Mouse (Mus musculus) hindbrain, embryonic 15.5 days (tissue): ENCODE results near the gene Foxe1. TPM values are rescaled to one million over a fixed set of nuclear protein-coding genes. Genes with fewer than 3 reads are reported as not detected.

ENCODE experiments used
- ATAC-seq: fragments of 200-750 bp; cut with Nextera tagmentation; 2 replicates; pipeline ENCODE4 v1.8.0; 2017; ENCODE audit warnings: low read depth, moderate number of reproducible peaks, moderate TSS enrichment; ENCODE audit not compliant: low FRiP score
- H3K27ac ChIP-seq: fragments of 300-500 bp; sonication (generic); replicated peaks from 2 replicates; pipeline ENCODE4 v1.5.1; 2015; ENCODE audit warnings: mild to moderate bottlenecking, inconsistent platforms
- H3K27me3 ChIP-seq: fragments of 300-500 bp; sonication (generic); 2 replicates; pipeline ENCODE4 v1.6.1; 2015; ENCODE audit warnings: control low read depth, inconsistent platforms
- H3K36me3 ChIP-seq: fragments of 300-500 bp; sonication (generic); 2 replicates; pipeline ENCODE4 v1.6.1; 2015; ENCODE audit warnings: control low read depth, inconsistent platforms
- H3K4me1 ChIP-seq: fragments of 300-500 bp; sonication (generic); replicated peaks from 2 replicates; pipeline ENCODE4 v1.6.1; 2015; ENCODE audit warnings: control low read depth, inconsistent platforms
- H3K4me2 ChIP-seq: fragments of 300-500 bp; sonication (generic); 2 replicates; pipeline ENCODE4 v1.6.1; 2015; ENCODE audit warnings: moderate library complexity, mild to moderate bottlenecking, inconsistent platforms
- H3K4me3 ChIP-seq: fragments of 300-500 bp; sonication (generic); 2 replicates; pipeline ENCODE4 v1.5.1; 2015; ENCODE audit warnings: mild to moderate bottlenecking, inconsistent platforms
- H3K9ac ChIP-seq: fragments of 300-500 bp; sonication (generic); 2 replicates; pipeline ENCODE4 v1.6.1; 2015; ENCODE audit warnings: inconsistent platforms
- H3K9me3 ChIP-seq: fragments of 300-500 bp; sonication (generic); 2 replicates; pipeline ENCODE4 v1.6.1; 2016; ENCODE audit warnings: control low read depth, inconsistent platforms
- WGBS: fragments of 180-500 bp; shearing (Covaris S2); methylation state at CpG from one replicate; pipeline ENCODE4 v1.1.7; 2015; 5-methylcytosine and 5-hydroxymethylcytosine counted together
- polyA plus RNA-seq: library from polyadenylated mRNA; unstranded; fragments of >200 nt; fragmentation: Nextera tagmentation; extraction: Ambion mirVana; gene quantifications from 2 replicates; pipeline ENCODE4 v1.2.1, GENCODE M21; 2015

Gene Foxe1
- polyA plus RNA-seq, 1 experiment from 2014 or later: not detected

- Histone ChIP-seq H3K4me2 (peak overlapping the region; percentile 66), H3K9ac (peak overlapping the region; percentile 42), H3K36me3 (peaks cover 25% of the 10 kb centered on the region), H3K4me1 (peaks cover 3% of the 10 kb centered on the region; the same call in 1 of the 2 replicates), H3K9me3 (no peaks in the 10 kb centered on the region), H3K27ac (no peak overlapping the region), H3K27me3 (no peaks in the 10 kb centered on the region; the same call in 1 of the 2 replicates), H3K4me3 (peak overlapping the region; percentile 41)
- WGBS: 19% methylated on average over 22 of the region's 22 CpGs
- ATAC-seq: peak; percentile 80
Measured at GRCm38 (mm10) chr4:46374869-46375368, 31.5 kb downstream of the Foxe1 start.

GRCm38 (mm10) chr4:46388556-46388955 lies 45.1 kb downstream of the Foxe1 start:
- H3K27me3 ChIP-seq: no peaks in the 10 kb centered on the region
- H3K9ac ChIP-seq: peak overlapping the region; percentile 74
- H3K9me3 ChIP-seq: no peaks in the 10 kb centered on the region
- WGBS: 36% methylated on average over 5 of the region's 5 CpGs
- ATAC-seq: no peak
- H3K4me1 ChIP-seq: peaks cover 9% of the 10 kb centered on the region
- H3K27ac ChIP-seq: peak overlapping the region; percentile 97
- H3K4me2 ChIP-seq: peak overlapping the region; percentile 64
- H3K4me3 ChIP-seq: peak overlapping the region; percentile 68
- peaks cover 8% of the 10 kb centered on the region for H3K36me3 ChIP-seq

GRCm38 (mm10) chr4:46389013-46389611 lies 45.7 kb downstream of the Foxe1 start, which contains the start of gene Trmo:
TSS of gene Trmo (minus strand) at chr4:46389437.
- H3K9me3 ChIP-seq: no peaks in the 10 kb centered on the region
- peaks cover 7% of the 10 kb centered on the region for H3K36me3 ChIP-seq
- H3K9ac ChIP-seq: peak within 1 kb of the TSS; percentile 74
- WGBS: under 1% methylated on average over 56 of the region's 56 CpGs
- H3K4me1 ChIP-seq: peaks cover 9% of the 10 kb centered on the region
- H3K4me3 ChIP-seq: peak within 1 kb of the TSS; percentile 68
- ATAC-seq: peak; percentile 98
- peak within 1 kb of the TSS; percentile 97 for H3K27ac ChIP-seq
- no peaks in the 10 kb centered on the region for H3K27me3 ChIP-seq
- H3K4me2 ChIP-seq: peak within 1 kb of the TSS; percentile 64

GRCm38 (mm10) chr4:46389612-46390341 lies 46.4 kb downstream of the Foxe1 start:
- Histone ChIP-seq H3K4me3 (peak overlapping the region; percentile 68), H3K4me2 (peak overlapping the region; percentile 64), H3K4me1 (peaks cover 9% of the 10 kb centered on the region), H3K36me3 (0 out of 2 replicates have a peak, but pooled peaks cover 2% of the 10 kb centered on the region), H3K27me3 (no peaks in the 10 kb centered on the region), H3K9ac (peak overlapping the region; percentile 74), H3K27ac (peak overlapping the region; percentile 97), H3K9me3 (no peaks in the 10 kb centered on the region)
- 2% methylated on average over 24 of the region's 24 CpGs for WGBS
- ATAC-seq: no peak

GRCm38 (mm10) chr4:46390390-46390970 lies 47.1 kb downstream of the Foxe1 start:
- peaks cover 9% of the 10 kb centered on the region for H3K4me1 ChIP-seq
- no peaks in the 10 kb centered on the region for H3K9me3 ChIP-seq
- peak overlapping the region; percentile 68 for H3K4me3 ChIP-seq
- no peaks in the 10 kb centered on the region for H3K27me3 ChIP-seq
- ATAC-seq: no peak
- peak overlapping the region; percentile 64 for H3K4me2 ChIP-seq
- 23% methylated on average over 9 of the region's 9 CpGs for WGBS
- peak overlapping the region; percentile 97 for H3K27ac ChIP-seq
- H3K9ac ChIP-seq: peak overlapping the region; percentile 74; the same call in 1 of the 2 replicates
- 0 out of 2 replicates have a peak, but pooled peaks cover under 1% of the 10 kb centered on the region for H3K36me3 ChIP-seq

GRCm38 (mm10) chr4:46394388-46394787 lies 51.0 kb downstream of the Foxe1 start:
- Histone ChIP-seq H3K9ac (no peak overlapping the region), H3K36me3 (no peaks in the 10 kb centered on the region), H3K4me2 (no peak overlapping the region), H3K4me1 (peaks cover 9% of the 10 kb centered on the region), H3K27me3 (no peaks in the 10 kb centered on the region), H3K9me3 (no peaks in the 10 kb centered on the region), H3K27ac (no peak overlapping the region), H3K4me3 (no peak overlapping the region)
- ATAC-seq: no peak
- 87% methylated on average over 2 of the region's 2 CpGs for WGBS

GRCm38 (mm10) chr4:46395736-46396135 lies 52.3 kb downstream of the Foxe1 start:
- no peaks in the 10 kb centered on the region for H3K4me1 ChIP-seq
- 44% methylated on average over 5 of the region's 5 CpGs for WGBS

More at GRCm38 (mm10) chr4:46395736-46396135, 52.3 kb downstream of the Foxe1 start:
- no peak overlapping the region for H3K27ac ChIP-seq
- H3K36me3 ChIP-seq: no peaks in the 10 kb centered on the region
- no peak for ATAC-seq
- no peak overlapping the region for H3K4me3 ChIP-seq
- no peak overlapping the region for H3K4me2 ChIP-seq
- H3K9me3 ChIP-seq: no peaks in the 10 kb centered on the region
- H3K27me3 ChIP-seq: no peaks in the 10 kb centered on the region
- no peak overlapping the region for H3K9ac ChIP-seq

Other genes starting within 250 kb of the Foxe1 start
- gene Ncbp1, start 205.0 kb upstream of the Foxe1 start, polyA plus RNA-seq: 71.5 and 73.4 TPM in 2 replicates
- gene Tstd2, start 204.9 kb upstream of the Foxe1 start, polyA plus RNA-seq: 33.4 and 34.0 TPM in 2 replicates
- 30.4 and 30.7 TPM in 2 replicates for gene Xpa, start 147.3 kb upstream of the Foxe1 start, polyA plus RNA-seq
- gene Trmo, start 45.8 kb downstream of the Foxe1 start, polyA plus RNA-seq: 8.5 and 9.7 TPM in 2 replicates
- 0.10 and 0.53 TPM in 2 replicates for gene Hemgn, start 69.9 kb downstream of the Foxe1 start, polyA plus RNA-seq
- gene Anp32b, start 107.3 kb downstream of the Foxe1 start, polyA plus RNA-seq: 84.4 and 92.3 TPM in 2 replicates
- 69.1 and 73.2 TPM in 2 replicates for gene Nans, start 145.6 kb downstream of the Foxe1 start, polyA plus RNA-seq
- gene Trim14, start 192.5 kb downstream of the Foxe1 start, polyA plus RNA-seq: 1.2 and 2.4 TPM in 2 replicates